Mouse (Mus musculus) lung, embryonic 16.5 days (tissue): ENCODE measurements at regions not wholly inside any gene's neighbourhood (a gene's known extent, or its start where the extent isn't known, plus 50 kb on each side); places are given as distances from the start of the nearest gene placed in this dataset.
A peak's percentile ranks its signal among the peaks of the same experiment; 100 is the strongest.

Experiments used
- ATAC-seq: fragments of 200-750 bp; cut with Nextera tagmentation; 2 replicates; pipeline ENCODE4 v1.8.0; 2017; ENCODE audit warnings: low read depth, mild to moderate bottlenecking, moderate library complexity
- H3K27ac ChIP-seq: fragments of 300-500 bp; sonication (generic); 2 replicates; pipeline ENCODE4 v1.5.1; 2014; ENCODE audit warnings: mild to moderate bottlenecking, control low read depth, low read length
- H3K27me3 ChIP-seq: fragments of 300-500 bp; sonication (generic); 2 replicates; pipeline ENCODE4 v1.6.1; 2014; ENCODE audit warnings: low read depth, low read length, mixed read lengths; ENCODE audit not compliant: control insufficient read depth, insufficient read depth
- H3K36me3 ChIP-seq: fragments of 300-500 bp; sonication (generic); 2 replicates; pipeline ENCODE4 v1.6.1; 2014; ENCODE audit warnings: low read length; ENCODE audit not compliant: control insufficient read depth, insufficient read depth
- H3K4me1 ChIP-seq: fragments of 300-500 bp; sonication (generic); replicated peaks from 2 replicates; pipeline ENCODE4 v1.6.1; 2014; ENCODE audit warnings: low read length, mixed read lengths; ENCODE audit not compliant: control insufficient read depth, insufficient read depth
- H3K4me2 ChIP-seq: fragments of 300-500 bp; sonication (generic); 2 replicates; pipeline ENCODE4 v1.6.1; 2014; ENCODE audit warnings: low read depth, low read length, control low read depth
- H3K4me3 ChIP-seq: fragments of 300-500 bp; sonication (generic); 2 replicates; pipeline ENCODE4 v1.5.1; 2014; ENCODE audit warnings: mild to moderate bottlenecking, low read length, control low read depth
- H3K9ac ChIP-seq: fragments of 300-500 bp; sonication (generic); 2 replicates; pipeline ENCODE4 v1.6.1; 2014; ENCODE audit warnings: low read length, control low read depth
- H3K9me3 ChIP-seq: fragments of 300-500 bp; sonication (generic); 2 replicates; pipeline ENCODE4 v1.6.1; 2016; ENCODE audit warnings: low read length; ENCODE audit not compliant: control insufficient read depth
- WGBS: fragments of 180-500 bp; shearing (Covaris S2); extraction: QIAGEN DNeasy Blood & Tissue Kit; methylation state at CpG from one replicate; pipeline ENCODE4 v1.1.7; 2014; 5-methylcytosine and 5-hydroxymethylcytosine counted together

GRCm38 (mm10) chr13:29136231-29136630 lies 182.7 kb upstream of the Sox4 start:
- WGBS: 80% methylated on average over 2 of the region's 2 CpGs
- Histone ChIP-seq H3K4me1 (no peaks in the 10 kb centered on the region), H3K9ac (no peak overlapping the region), H3K4me3 (no peak overlapping the region), H3K27me3 (no peaks in the 10 kb centered on the region), H3K36me3 (no peaks in the 10 kb centered on the region), H3K4me2 (no peak overlapping the region), H3K9me3 (no peaks in the 10 kb centered on the region), H3K27ac (no peak overlapping the region)
- no peak for ATAC-seq

GRCm38 (mm10) chr13:29127499-29127898 lies 174.0 kb upstream of the Sox4 start:
- Histone ChIP-seq H3K36me3 (no peaks in the 10 kb centered on the region), H3K9ac (no peak overlapping the region), H3K4me1 (no peaks in the 10 kb centered on the region), H3K4me2 (no peak overlapping the region), H3K9me3 (no peaks in the 10 kb centered on the region), H3K27me3 (no peaks in the 10 kb centered on the region), H3K4me3 (no peak overlapping the region), H3K27ac (no peak overlapping the region)
- ATAC-seq: no peak

DNA sequence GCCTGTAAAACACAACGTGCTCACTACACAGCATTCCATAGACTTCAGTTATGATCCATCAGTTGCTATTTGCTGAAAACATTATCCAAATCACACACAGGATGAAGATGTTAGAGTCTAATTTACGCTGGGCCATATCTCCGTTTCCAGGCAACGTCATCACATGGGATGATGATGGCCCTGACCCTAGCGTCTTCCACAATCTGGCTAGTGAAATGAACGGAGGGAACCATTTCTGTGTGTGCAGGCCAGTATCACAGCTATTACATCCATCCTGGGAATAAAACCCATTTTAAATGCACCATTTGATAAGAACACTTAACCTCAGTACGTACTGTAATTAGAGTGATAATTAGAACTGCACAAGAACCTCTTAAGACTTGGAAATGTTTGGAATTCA lies 170.0 kb upstream of the Sox4 start:
- Histone ChIP-seq H3K36me3 (no peaks in the 10 kb centered on the region), H3K9me3 (no peaks in the 10 kb centered on the region), H3K4me3 (no peak overlapping the region), H3K9ac (no peak overlapping the region), H3K4me1 (no peaks in the 10 kb centered on the region), H3K27ac (no peak overlapping the region), H3K4me2 (no peak overlapping the region), H3K27me3 (no peaks in the 10 kb centered on the region)
- 65% methylated on average over 7 of the region's 7 CpGs for WGBS
- no peak for ATAC-seq

DNA sequence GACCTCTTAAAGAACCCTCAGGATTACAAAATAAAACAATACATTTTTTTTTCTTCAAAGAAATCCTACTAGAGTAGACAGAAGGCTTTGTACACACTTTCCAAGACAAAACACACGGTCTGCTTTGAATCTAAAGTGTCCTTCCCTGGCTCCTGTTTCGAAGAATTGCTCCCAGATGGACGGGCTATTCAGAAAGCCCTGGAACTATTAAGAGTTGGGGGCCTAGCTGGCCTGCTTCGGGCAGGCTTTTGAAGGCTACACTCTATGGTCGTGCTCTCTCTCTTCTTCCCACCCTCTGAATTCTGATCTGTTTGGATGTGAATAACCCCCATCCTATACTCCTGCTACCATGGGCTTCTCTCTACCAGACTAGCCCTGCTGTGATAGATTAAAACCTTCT lies 167.6 kb upstream of the Sox4 start:
- Histone ChIP-seq H3K27ac (no peak overlapping the region), H3K9ac (no peak overlapping the region), H3K4me2 (no peak overlapping the region), H3K36me3 (no peaks in the 10 kb centered on the region), H3K4me1 (no peaks in the 10 kb centered on the region), H3K27me3 (no peaks in the 10 kb centered on the region), H3K9me3 (no peaks in the 10 kb centered on the region), H3K4me3 (no peak overlapping the region)
- WGBS: 84% methylated on average over 5 of the region's 5 CpGs
- no peak for ATAC-seq

DNA sequence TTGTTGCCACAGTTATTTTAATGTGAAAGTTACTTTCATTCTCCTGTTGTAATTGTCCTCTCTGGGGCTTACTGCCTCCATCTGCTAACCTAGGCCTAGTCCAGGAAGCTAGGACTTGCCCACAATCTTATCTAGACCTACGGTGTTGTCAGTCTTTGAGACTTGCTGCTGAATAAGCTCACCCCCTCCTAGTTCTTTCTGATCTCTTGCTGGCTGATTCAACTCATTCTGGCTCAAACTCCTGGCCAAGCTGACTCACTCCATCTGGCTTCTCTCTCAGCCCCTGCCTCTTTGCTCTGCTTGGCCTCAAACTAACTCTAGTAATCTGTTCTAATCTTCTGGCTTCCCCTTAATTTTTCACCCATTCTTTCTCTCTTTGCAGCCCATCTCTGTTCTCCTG lies 165.8 kb upstream of the Sox4 start:
- ATAC-seq: no peak
- Histone ChIP-seq H3K27ac (no peak overlapping the region), H3K4me1 (no peaks in the 10 kb centered on the region), H3K9ac (no peak overlapping the region), H3K36me3 (no peaks in the 10 kb centered on the region), H3K4me3 (no peak overlapping the region), H3K4me2 (no peak overlapping the region), H3K9me3 (no peaks in the 10 kb centered on the region), H3K27me3 (no peaks in the 10 kb centered on the region)
- 67% methylated on average over 1 of the region's 1 CpGs for WGBS

DNA sequence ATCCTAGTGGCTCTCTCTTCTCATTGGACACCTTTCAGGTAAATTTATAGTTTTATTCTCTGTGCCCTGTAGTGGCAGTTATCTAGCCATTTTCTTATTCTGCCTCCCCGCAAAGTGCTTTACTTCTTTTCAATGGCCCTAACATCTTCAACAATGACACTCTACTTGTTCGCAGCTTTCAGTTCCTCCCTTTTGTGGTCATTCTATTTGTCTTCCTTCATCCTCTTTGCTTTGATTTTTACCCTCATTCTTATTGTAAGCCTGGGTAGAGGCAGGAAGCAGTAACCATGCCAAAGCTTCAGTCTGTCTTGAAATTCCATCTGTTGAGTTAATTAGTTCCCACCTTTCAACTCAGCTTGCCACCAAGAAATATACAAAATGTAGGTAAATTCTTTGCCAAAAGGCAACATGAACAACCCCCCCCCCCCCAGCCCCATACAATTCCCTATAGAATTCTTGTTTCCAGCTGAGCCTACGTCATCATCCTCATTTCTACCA lies 161.5 kb upstream of the Sox4 start:
- WGBS: 84% methylated on average over 3 of the region's 3 CpGs
- ATAC-seq: no peak
- H3K27ac ChIP-seq: no peak overlapping the region
- no peaks in the 10 kb centered on the region for H3K36me3 ChIP-seq
- H3K4me3 ChIP-seq: no peak overlapping the region
- no peak overlapping the region for H3K4me2 ChIP-seq
- no peak overlapping the region for H3K9ac ChIP-seq
- H3K4me1 ChIP-seq: no peaks in the 10 kb centered on the region
- no peaks in the 10 kb centered on the region for H3K9me3 ChIP-seq
- H3K27me3 ChIP-seq: no peaks in the 10 kb centered on the region

GRCm38 (mm10) chr13:29110127-29110526 lies 156.6 kb upstream of the Sox4 start:
- Histone ChIP-seq H3K9me3 (no peaks in the 10 kb centered on the region), H3K36me3 (no peaks in the 10 kb centered on the region), H3K4me2 (no peak overlapping the region), H3K4me1 (no peaks in the 10 kb centered on the region), H3K27me3 (no peaks in the 10 kb centered on the region), H3K4me3 (no peak overlapping the region), H3K9ac (no peak overlapping the region), H3K27ac (no peak overlapping the region)
- peak; percentile 51; the same call in 1 of the 2 replicates for ATAC-seq
- 47% methylated on average over 5 of the region's 5 CpGs for WGBS

DNA sequence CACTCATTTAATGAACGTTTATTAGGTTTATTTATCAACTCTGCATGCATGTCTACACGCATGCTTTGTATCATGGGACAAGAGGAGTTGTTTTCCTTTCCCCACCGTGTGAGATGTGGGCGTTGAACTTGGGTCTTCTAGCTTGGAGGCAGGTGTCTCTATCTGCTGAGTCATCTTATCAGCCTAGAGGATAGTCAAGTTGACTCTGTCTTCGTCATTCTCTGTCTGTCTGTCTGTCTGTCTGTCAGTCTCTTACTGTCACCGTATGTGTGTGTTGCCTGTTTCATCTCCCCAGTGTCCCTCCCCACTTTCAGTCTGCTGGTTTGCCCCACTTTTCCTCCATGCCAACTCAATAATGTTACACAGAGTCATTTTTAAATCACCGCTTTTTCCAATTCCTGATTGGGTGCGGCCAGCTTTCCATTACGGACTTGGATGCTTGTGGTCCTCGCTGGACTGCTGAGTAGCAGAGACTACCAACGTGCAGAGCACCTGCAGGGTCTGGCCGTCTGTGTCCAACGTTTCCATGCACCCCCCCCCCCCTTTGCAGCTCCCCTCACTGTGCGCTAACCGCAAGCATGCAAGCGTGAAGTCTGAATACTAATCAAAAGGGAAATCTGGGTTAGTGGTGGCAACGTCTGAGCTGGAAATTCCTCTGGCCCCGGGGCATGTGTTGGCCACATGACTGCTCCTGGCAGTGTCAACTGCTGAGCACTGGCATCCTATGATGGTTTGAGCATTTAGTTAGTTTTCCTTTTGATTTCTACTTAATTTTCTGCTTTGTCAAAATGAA lies 155.7 kb upstream of the Sox4 start:
- Histone ChIP-seq H3K36me3 (no peaks in the 10 kb centered on the region), H3K4me1 (no peaks in the 10 kb centered on the region), H3K9ac (no peak overlapping the region), H3K4me2 (no peak overlapping the region), H3K9me3 (no peaks in the 10 kb centered on the region), H3K27ac (no peak overlapping the region), H3K4me3 (no peak overlapping the region), H3K27me3 (no peaks in the 10 kb centered on the region)
- no peak for ATAC-seq
- WGBS: 81% methylated on average over 18 of the region's 18 CpGs

DNA sequence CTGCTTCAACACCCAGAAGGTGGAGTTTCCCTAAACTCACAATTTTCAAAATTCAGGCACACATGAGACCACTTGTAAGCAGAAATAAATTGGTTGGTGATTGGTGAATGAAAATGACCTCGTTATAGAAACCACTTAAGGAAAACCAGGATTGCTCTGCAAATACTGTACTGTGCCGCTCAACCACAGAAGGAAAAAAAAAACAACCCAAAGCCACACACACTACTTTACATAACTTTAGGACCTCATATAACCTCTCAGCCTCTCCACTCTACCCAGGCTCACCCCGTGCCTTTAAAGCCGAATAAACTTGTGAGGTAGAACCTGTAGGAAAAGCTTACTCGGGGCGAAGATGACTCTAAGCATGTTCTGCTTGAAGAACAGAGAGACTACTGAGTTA lies 154.7 kb upstream of the Sox4 start:
- Histone ChIP-seq H3K4me3 (no peak overlapping the region), H3K27me3 (no peaks in the 10 kb centered on the region), H3K9me3 (no peaks in the 10 kb centered on the region), H3K36me3 (no peaks in the 10 kb centered on the region), H3K9ac (no peak overlapping the region), H3K4me1 (no peaks in the 10 kb centered on the region), H3K27ac (no peak overlapping the region), H3K4me2 (no peak overlapping the region)
- WGBS: 57% methylated on average over 6 of the region's 6 CpGs
- ATAC-seq: peak; percentile 68
